Mouse (Mus musculus): ENCODE results near the gene Rbfox3.

The Rbfox3 gene

GRCm38 (mm10) chr11:118911307-118912070 is at the start of gene Rbfox3:
Rbfox3 (minus strand) TSS chr11:118911597.
- no peak for DNase-seq (ENCODE audit: low read depth, low spot score)

GRCm38 (mm10) chr11:118960649-118961048 is 49.3 kb upstream of the Rbfox3 start:
- DNase-seq (ENCODE audit: low read depth, low spot score): no peak

- no peak for DNase-seq (ENCODE audit: low read depth, low spot score)
Observed at GRCm38 (mm10) chr11:118957070-118957471, 45.7 kb upstream of the Rbfox3 start.

GRCm38 (mm10) chr11:118955016-118955415 is 43.6 kb upstream of the Rbfox3 start:
- DNase-seq (ENCODE audit: low read depth, low spot score): no peak

- DNase-seq (ENCODE audit: low read depth, low spot score): no peak
Observed at GRCm38 (mm10) chr11:118945868-118946267, 34.5 kb upstream of the Rbfox3 start.

GRCm38 (mm10) chr11:118941268-118941667 is 29.9 kb upstream of the Rbfox3 start:
- DNase-seq (ENCODE audit: low read depth, low spot score): no peak

- no peak for DNase-seq (ENCODE audit: low read depth, low spot score)
Observed at GRCm38 (mm10) chr11:118940539-118940938, 29.1 kb upstream of the Rbfox3 start.

- DNase-seq (ENCODE audit: low read depth, low spot score): no peak
Observed at GRCm38 (mm10) chr11:118939731-118940130, 28.3 kb upstream of the Rbfox3 start.

- DNase-seq (ENCODE audit: low read depth, low spot score): no peak
Observed at GRCm38 (mm10) chr11:118934925-118935324, 23.5 kb upstream of the Rbfox3 start.

GRCm38 (mm10) chr11:118927081-118927480 is 15.7 kb upstream of the Rbfox3 start:
- DNase-seq (ENCODE audit: low read depth, low spot score): no peak

GRCm38 (mm10) chr11:118921852-118922251 is 10.5 kb upstream of the Rbfox3 start:
- no peak for DNase-seq (ENCODE audit: low read depth, low spot score)

GRCm38 (mm10) chr11:118916423-118917030 is 5.1 kb upstream of the Rbfox3 start:
- no peak for DNase-seq (ENCODE audit: low read depth, low spot score)

GRCm38 (mm10) chr11:118915888-118916287 is 4.5 kb upstream of the Rbfox3 start:
- no peak for DNase-seq (ENCODE audit: low read depth, low spot score)

GRCm38 (mm10) chr11:118912686-118913085 is 1.3 kb upstream of the Rbfox3 start:
- no peak for DNase-seq (ENCODE audit: low read depth, low spot score)

- no peak for DNase-seq (ENCODE audit: low read depth, low spot score)
Observed at GRCm38 (mm10) chr11:118910756-118911155, 641 bp downstream of the Rbfox3 start.

GRCm38 (mm10) chr11:118909814-118910201 is 1.6 kb downstream of the Rbfox3 start:
- no peak for DNase-seq (ENCODE audit: low read depth, low spot score)

GRCm38 (mm10) chr11:118908981-118909813 is 2.2 kb downstream of the Rbfox3 start:
- no peak for DNase-seq (ENCODE audit: low read depth, low spot score)

- no peak for DNase-seq (ENCODE audit: low read depth, low spot score)
Observed at GRCm38 (mm10) chr11:118908431-118908980, 2.9 kb downstream of the Rbfox3 start.

- DNase-seq (ENCODE audit: low read depth, low spot score): no peak
Observed at GRCm38 (mm10) chr11:118907471-118908401, 3.7 kb downstream of the Rbfox3 start.

- no peak for DNase-seq (ENCODE audit: low read depth, low spot score)
Observed at GRCm38 (mm10) chr11:118906824-118907470, 4.5 kb downstream of the Rbfox3 start.
